In genomic region chr7:38108260-38108632, GRCm38 (mm10) we compare ENCODE assay signal across 7 mouse cellular contexts. TPM values are rescaled to one million over a fixed set of nuclear protein-coding genes. Genes with fewer than 3 reads are reported as not detected.
DNase-seq lines count a peak whose midpoint lies in the region; ATAC-seq lines count a peak whose summit lies in the region.

No protein-coding gene starts in this region.

- peaks cover 4% of the 10 kb centered on the region for H3K36me3 ChIP-seq in embryonic facial prominence, embryonic 14.5 days (ENCODE audit: control insufficient read depth, insufficient read depth, low read length)
- H3K36me3 ChIP-seq in kidney, embryonic 16.5 days (ENCODE audit: insufficient read depth, low read length) = peaks cover under 1% of the 10 kb centered on the region; the same call in 1 of the 2 replicates

- peak overlapping the region; percentile 93 for H3K4me2 ChIP-seq in embryonic facial prominence, embryonic 14.5 days (ENCODE audit: low read depth, low read length)
- peak overlapping the region; percentile 98 for H3K4me2 ChIP-seq in kidney, embryonic 16.5 days (replicated peaks; ENCODE audit: low read depth, low read length)

- no peak overlapping the region for H3K27ac ChIP-seq in embryonic facial prominence, embryonic 14.5 days (replicated peaks; ENCODE audit: low read depth, low read length)
- H3K27ac ChIP-seq in kidney, embryonic 16.5 days (ENCODE audit: low read length) = peak overlapping the region; percentile 70

- H3K27me3 ChIP-seq in embryonic facial prominence, embryonic 14.5 days (replicated peaks; ENCODE audit: control insufficient read depth, insufficient read depth, low read length) = no peaks in the 10 kb centered on the region
- no peaks in the 10 kb centered on the region for H3K27me3 ChIP-seq in kidney, embryonic 16.5 days (ENCODE audit: insufficient read depth, low read length)

- H3K9me3 ChIP-seq in embryonic facial prominence, embryonic 14.5 days (ENCODE audit: control insufficient read depth, low read length) = no peaks in the 10 kb centered on the region
- no peaks in the 10 kb centered on the region for H3K9me3 ChIP-seq in kidney, embryonic 16.5 days (ENCODE audit: low read length)

- peaks cover 25% of the 10 kb centered on the region for H3K4me1 ChIP-seq in embryonic facial prominence, embryonic 14.5 days (ENCODE audit: control insufficient read depth, insufficient read depth, low read length)
- H3K4me1 ChIP-seq in kidney, embryonic 16.5 days (ENCODE audit: insufficient read depth, low read length) = peaks cover 25% of the 10 kb centered on the region

- DNase-seq in right cerebral cortex, postnatal 10 days (ENCODE audit: low spot score in 2 of 2) = peak; percentile 44 to 56
- DNase-seq in right cerebral cortex, postnatal 14 days = no peak
- DNase-seq in embryonic facial prominence, embryonic 14.5 days (ENCODE audit: low spot score) = no peak
- DNase-seq in thymus, postnatal 4 days = peak; percentile 59
- no peak for DNase-seq in gastrocnemius, postnatal 4 days (ENCODE audit: low spot score in 2 of 2)

- H3K9ac ChIP-seq in embryonic facial prominence, embryonic 14.5 days (ENCODE audit: low read depth, low read length) = peak overlapping the region; percentile 75
- peak overlapping the region; percentile 69 for H3K9ac ChIP-seq in kidney, embryonic 16.5 days (replicated peaks; ENCODE audit: low read length)

- no peak for ATAC-seq in embryonic facial prominence, embryonic 14.5 days (ENCODE audit: low read depth)
- ATAC-seq in kidney, embryonic 16.5 days (ENCODE audit: low FRiP score, low TSS enrichment) = no peak
- peak; percentile 3; the same call in 1 of the 2 replicates for ATAC-seq in megakaryocyte progenitor cell, adult 5-6 weeks (replicated peaks; ENCODE audit: poor library complexity)

- H3K4me3 ChIP-seq in embryonic facial prominence, embryonic 14.5 days (ENCODE audit: low read depth, low read length) = peak overlapping the region; percentile 84
- peak overlapping the region; percentile 87 for H3K4me3 ChIP-seq in kidney, embryonic 16.5 days (ENCODE audit: low read length)

- 13% methylated on average over 10 of the region's 10 CpGs for WGBS in embryonic facial prominence, embryonic 14.5 days
- WGBS in kidney, embryonic 16.5 days = 11% methylated on average over 10 of the region's 10 CpGs

RNA-seq across cellular contexts. Expression of gene Ccne1, which starts 0.9 kb away (rescaled TPM):
- 73.7 and 82.9 TPM in 2 replicates for polyA plus RNA-seq in embryonic facial prominence, embryonic 14.5 days (2014; fragmentation: Nextera tagmentation; extraction: Ambion mirVana)
- polyA plus RNA-seq in kidney, embryonic 16.5 days (2015; fragmentation: Nextera tagmentation; extraction: Ambion mirVana) = 59.9 and 63.7 TPM in 2 replicates
- 17.0 and 20.3 TPM in 2 replicates for total RNA-seq in megakaryocyte progenitor cell, adult 5-6 weeks (2015)
- 29.3 and 32.4 TPM in 2 replicates for total RNA-seq in megakaryocyte progenitor cell, adult 5-6 weeks (2017)
- 10 to 100 TPM; 25.3 to 26.2 TPM for total RNA-seq in gastrocnemius, postnatal 4 days (2021)

Comparison
In these comparisons a context has a peak if more than half of its experiments do, and no peak if none do; other contexts are left out.
1. DNase-seq: peak in right cerebral cortex, postnatal 10 days (2 of 2) and thymus, postnatal 4 days (single experiment); none in right cerebral cortex, postnatal 14 days (single experiment), embryonic facial prominence, embryonic 14.5 days (single experiment) and gastrocnemius, postnatal 4 days (0 of 2).